Mouse (Mus musculus) gastrocnemius, postnatal 14 days (tissue): ENCODE measurements at regions not wholly inside any gene's neighbourhood (a gene's known extent, or its start where the extent isn't known, plus 50 kb on each side); places are given as distances from the start of the nearest gene placed in this dataset.

Source experiments
- DNase-seq: peaks from one replicate; pipeline ENCODE4 v3.0.0; 2021; ENCODE audit warnings: mixed read lengths
- intact Hi-C: fragments of 180-260 bp; cut with DNase I; formaldehyde crosslinking; loops from one replicate; pipeline ENCODE4 v1.15.1; 2025; ENCODE audit warnings: low total_unique reads

GRCm38 (mm10) chr3:34172899-34173298, 91.8 kb upstream of the Dnajc19 start:
- intact Hi-C loops: no loop called here
- DNase-seq: no peak

GRCm38 (mm10) chr3:34171893-34172292, 90.8 kb upstream of the Dnajc19 start:
- DNase-seq: no peak
- intact Hi-C loops: no loop called here

- intact Hi-C loops: no loop called here
- DNase-seq: no peak
Observed at GRCm38 (mm10) chr3:34168087-34168486, 87.0 kb upstream of the Dnajc19 start.

GRCm38 (mm10) chr3:34150036-34150435, 68.9 kb upstream of the Dnajc19 start:
- intact Hi-C loops: no loop called here
- no peak for DNase-seq

GRCm38 (mm10) chr3:34143652-34144051, 62.5 kb upstream of the Dnajc19 start:
- DNase-seq: no peak
- intact Hi-C loops: no loop called here

GRCm38 (mm10) chr3:34139227-34139626, 58.1 kb upstream of the Dnajc19 start:
- DNase-seq: no peak
- intact Hi-C loops: no loop called here

- intact Hi-C loops: no loop called here
- DNase-seq: no peak
Observed at GRCm38 (mm10) chr3:34137984-34138383, 56.9 kb upstream of the Dnajc19 start.

- intact Hi-C loops: no loop called here
Observed at GRCm38 (mm10) chr3:34136385-34136784, 55.3 kb upstream of the Dnajc19 start.

More at GRCm38 (mm10) chr3:34136385-34136784, 55.3 kb upstream of the Dnajc19 start:
- DNase-seq: no peak
